Mouse (Mus musculus) cerebellum, postnatal 14 days (tissue): Measurements from ENCODE around the gene Plekhb1.

ENCODE experiments used
- DNase-seq, 2 experiments: peaks; one replicate each; pipeline ENCODE4 v3.0.0; 2021; ENCODE audit warnings: mixed read lengths in 2 of 2

The Plekhb1 gene

GRCm38 (mm10) chr7:100656739-100657138 lies 5.5 kb downstream of the Plekhb1 start:
- no peak for DNase-seq

GRCm38 (mm10) chr7:100654441-100654840 lies 7.8 kb downstream of the Plekhb1 start:
- DNase-seq: no peak

- DNase-seq: no peak
Observed at GRCm38 (mm10) chr7:100653480-100654266, 8.5 kb downstream of the Plekhb1 start.

- no peak for DNase-seq
Observed at GRCm38 (mm10) chr7:100651011-100651410, 11.2 kb downstream of the Plekhb1 start.

GRCm38 (mm10) chr7:100650421-100650820 lies 11.8 kb downstream of the Plekhb1 start:
- DNase-seq: no peak

- no peak for DNase-seq
Observed at GRCm38 (mm10) chr7:100649826-100650225, 12.4 kb downstream of the Plekhb1 start.

GRCm38 (mm10) chr7:100649095-100649494 lies 13.1 kb downstream of the Plekhb1 start:
- no peak for DNase-seq

GRCm38 (mm10) chr7:100645147-100645546 lies 17.1 kb downstream of the Plekhb1 start:
- peak; percentile 55 to 78 for DNase-seq

GRCm38 (mm10) chr7:100642413-100642812 lies 19.8 kb downstream of the Plekhb1 start:
- no peak for DNase-seq

GRCm38 (mm10) chr7:100637657-100638056 lies 24.6 kb downstream of the Plekhb1 start:
- DNase-seq: peak; percentile 38 to 54

- no peak for DNase-seq
Observed at GRCm38 (mm10) chr7:100624538-100624937, 37.7 kb downstream of the Plekhb1 start.

- no peak for DNase-seq
Observed at GRCm38 (mm10) chr7:100622277-100622676, 39.9 kb downstream of the Plekhb1 start.

GRCm38 (mm10) chr7:100616121-100616857 lies 45.9 kb downstream of the Plekhb1 start:
- DNase-seq: no peak

- DNase-seq: no peak
Observed at GRCm38 (mm10) chr7:100608910-100609309, 53.3 kb downstream of the Plekhb1 start.

- DNase-seq: peak; percentile 78 to 84
Observed at GRCm38 (mm10) chr7:100608130-100608741, 54.0 kb downstream of the Plekhb1 start, which contains the start of gene Mrpl48. Gene Mrpl48, minus strand, starts transcription at chr7:100608301.

- DNase-seq: peak; percentile 97 to 98
Observed at GRCm38 (mm10) chr7:100607214-100608129, 54.7 kb downstream of the Plekhb1 start, which contains the start of gene Rab6a. Gene Rab6a, plus strand, starts transcription at chr7:100607410.

- no peak for DNase-seq
Observed at GRCm38 (mm10) chr7:100600211-100600610, 62.0 kb downstream of the Plekhb1 start.

- DNase-seq: no peak
Observed at GRCm38 (mm10) chr7:100593349-100593748, 68.9 kb downstream of the Plekhb1 start.
